Mouse (Mus musculus) heart, postnatal 0 days (tissue): ENCODE results near the gene Fcho1.
"Not testable (repeated sequence)": the region's sequence is repeated elsewhere in the genome, so short reads cannot be mapped to it uniquely, and the experiment has no call there.

Experiments used
- CTCF ChIP-seq: IDR thresholded peaks from 2 replicates; pipeline ENCODE4 v1.5.1; 2016; ENCODE audit warnings: antibody characterized with exemption, control low read depth, low read depth
- EP300 ChIP-seq: IDR thresholded peaks from 2 replicates; pipeline ENCODE4 v1.6.1; 2016; ENCODE audit warnings: antibody characterized with exemption, low read depth

DNA sequence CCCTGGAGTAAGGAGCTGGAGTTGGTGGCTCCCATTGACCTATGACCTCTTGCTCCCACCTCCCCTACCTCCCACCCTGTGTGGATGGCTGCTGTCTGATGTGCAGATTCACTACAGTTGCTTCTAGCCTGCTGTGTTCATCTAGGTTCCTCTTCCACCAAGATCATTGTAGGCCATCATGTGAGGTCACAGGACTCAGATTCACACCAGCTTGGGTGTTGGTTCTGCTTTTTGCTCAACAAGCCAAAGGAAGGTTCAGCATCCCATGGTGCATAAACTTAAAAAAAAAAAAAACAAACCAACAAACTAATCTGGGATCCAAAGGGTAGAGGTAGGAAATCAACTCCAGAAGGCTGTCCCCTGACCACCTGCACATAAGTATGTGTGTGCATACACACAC is 26.7 kb upstream of the Fcho1 start:
- TF ChIP-seq CTCF, EP300: not testable (repeated sequence)
